Mouse (Mus musculus): ENCODE measurements around the gene Olfr905.

- no peak for TF ChIP-seq CTCF (conservative IDR thresholded peaks at IDR 0.05; ENCODE audit: low read length)
- no peak for TF ChIP-seq NANOG (IDR thresholded peaks at IDR 0.05; ENCODE audit: borderline replicate concordance, low read length)
- no peak for TF ChIP-seq POU5F1 (IDR thresholded peaks at IDR 0.05; ENCODE audit: borderline replicate concordance, low read length)
These were observed 23.6 kb upstream of the Olfr905 start, which contains the start of gene Olfr902 for GRCm38 (mm10) chr9:38447352-38447751.
